Mouse (Mus musculus) cortical plate, adult 2 months (tissue): Measurements from ENCODE around the gene H60b.

Source experiments
- CTCF ChIP-seq: fragments of 200-500 bp; IDR thresholded peaks from 2 replicates; pipeline ENCODE4 v1.5.1; 2011; ENCODE audit warnings: mild to moderate bottlenecking, control low read depth, low read length; ENCODE audit not compliant: insufficient read depth; ENCODE audit errors: extremely low read depth
- POLR2A ChIP-seq: fragments of 200-500 bp; IDR thresholded peaks from 2 replicates; pipeline ENCODE4 v1.6.1; 2011; ENCODE audit warnings: mild to moderate bottlenecking, low read length, control low read depth; ENCODE audit not compliant: insufficient read depth; ENCODE audit errors: extremely low read depth

- TF ChIP-seq POLR2A (no peak), CTCF (no peak)
Measured at GRCm38 (mm10) chr10:22303736-22304135, 145.3 kb downstream of the H60b start.
